Mouse (Mus musculus) spleen, adult 2 months (tissue): ENCODE data around the gene Uba3. TPM values are rescaled to one million over a fixed set of nuclear protein-coding genes. Genes with fewer than 3 reads are reported as not detected.

ENCODE experiments used
- DNase-seq, 2 experiments: peaks; one replicate each; pipeline versions ENCODE4 v3.0.0 to v3.0.0-alpha.2; 2012 to 2021; ENCODE audit warnings: low spot score in 2 of 2, low read depth in 1 of 2
- H3K27ac ChIP-seq: fragments of 200-500 bp; 2 replicates; pipeline ENCODE4 v1.5.1; 2012; ENCODE audit warnings: low read length, inconsistent platforms; ENCODE audit not compliant: insufficient read depth
- H3K27me3 ChIP-seq: fragments of 200-500 bp; 2 replicates; pipeline ENCODE4 v1.6.1; 2012; ENCODE audit warnings: mild to moderate bottlenecking, moderate library complexity, low read length, inconsistent platforms; ENCODE audit not compliant: control insufficient read depth, insufficient read depth
- H3K36me3 ChIP-seq: fragments of 200-500 bp; 2 replicates; pipeline ENCODE4 v1.6.1; 2012; ENCODE audit warnings: mild to moderate bottlenecking, low read length, inconsistent platforms; ENCODE audit not compliant: control insufficient read depth, insufficient read depth
- H3K4me1 ChIP-seq: fragments of 200-500 bp; 2 replicates; pipeline ENCODE4 v1.6.1; 2011; ENCODE audit warnings: inconsistent platforms; ENCODE audit not compliant: control insufficient read depth, insufficient read depth, insufficient read length
- H3K4me3 ChIP-seq: fragments of 200-500 bp; 2 replicates; pipeline ENCODE4 v1.5.1; 2011; ENCODE audit warnings: mild to moderate bottlenecking, inconsistent platforms; ENCODE audit not compliant: insufficient read depth, insufficient read length; ENCODE audit errors: extremely low read depth
- CTCF ChIP-seq: fragments of 200-500 bp; IDR thresholded peaks from 2 replicates; pipeline ENCODE4 v1.5.1; 2011; ENCODE audit warnings: mild to moderate bottlenecking, inconsistent platforms; ENCODE audit not compliant: insufficient read depth, insufficient read length, insufficient replicate concordance; ENCODE audit errors: extremely low read depth
- POLR2A ChIP-seq: fragments of 200-500 bp; IDR thresholded peaks from 2 replicates; pipeline ENCODE4 v1.6.1; 2011; ENCODE audit warnings: low read depth, low read length, inconsistent platforms
- WGBS: fragments of 180-500 bp; shearing (Covaris S2); methylation state at CpG from one replicate; pipeline ENCODE4 v1.1.7; 2018; 5-methylcytosine and 5-hydroxymethylcytosine counted together
- polyA plus RNA-seq: library from polyadenylated mRNA; depleted of rRNA; stranded (reverse); fragments of >200 nt; gene quantifications from 2 replicates; pipeline ENCODE4 v1.2.3, GENCODE M21; 2012

Uba3 gene
- polyA plus RNA-seq, 1 experiment = 4.0 TPM

GRCm38 (mm10) chr6:97223566-97223965 lies 18.1 kb upstream of the Uba3 start:
- H3K36me3 ChIP-seq = peaks cover 2% of the 10 kb centered on the region
- H3K27me3 ChIP-seq = no peaks in the 10 kb centered on the region
- peak overlapping the region; percentile 15; the same call in 1 of the 2 replicates for H3K27ac ChIP-seq
- WGBS = 48% methylated on average over 4 of the region's 4 CpGs
- peaks cover 24% of the 10 kb centered on the region; the same call in 1 of the 2 replicates for H3K4me1 ChIP-seq
- no peak overlapping the region for H3K4me3 ChIP-seq
- DNase-seq = no peak
- TF ChIP-seq POLR2A = no peak
- TF ChIP-seq CTCF = no peak

GRCm38 (mm10) chr6:97222931-97223467 lies 17.6 kb upstream of the Uba3 start:
- Histone ChIP-seq H3K27ac (peak overlapping the region; percentile 10; the same call in 1 of the 2 replicates), H3K4me3 (no peak overlapping the region), H3K36me3 (peaks cover 2% of the 10 kb centered on the region), H3K27me3 (no peaks in the 10 kb centered on the region), H3K4me1 (peaks cover 24% of the 10 kb centered on the region; the same call in 1 of the 2 replicates)
- no peak for DNase-seq
- WGBS = 6% methylated on average over 5 of the region's 5 CpGs
- TF ChIP-seq POLR2A (no peak), CTCF (no peak)

- Histone ChIP-seq H3K27ac (peak overlapping the region; percentile 82), H3K27me3 (no peaks in the 10 kb centered on the region), H3K4me3 (no peak overlapping the region), H3K4me1 (peaks cover 24% of the 10 kb centered on the region; the same call in 1 of the 2 replicates), H3K36me3 (peaks cover 2% of the 10 kb centered on the region)
- no peak for TF ChIP-seq POLR2A
- TF ChIP-seq CTCF = no peak
- no peak for DNase-seq
- WGBS = 25% methylated on average over 6 of the region's 6 CpGs
These were observed 16.9 kb upstream of the Uba3 start for GRCm38 (mm10) chr6:97222321-97222720.

GRCm38 (mm10) chr6:97221205-97222025 lies 16.0 kb upstream of the Uba3 start:
- Histone ChIP-seq H3K36me3 (peaks cover 2% of the 10 kb centered on the region), H3K27ac (peak overlapping the region; percentile 82), H3K27me3 (no peaks in the 10 kb centered on the region), H3K4me3 (no peak overlapping the region), H3K4me1 (peaks cover 24% of the 10 kb centered on the region; the same call in 1 of the 2 replicates)
- TF ChIP-seq POLR2A = no peak
- TF ChIP-seq CTCF = no peak
- WGBS = 34% methylated on average over 15 of the region's 15 CpGs
- no peak for DNase-seq

DNA sequence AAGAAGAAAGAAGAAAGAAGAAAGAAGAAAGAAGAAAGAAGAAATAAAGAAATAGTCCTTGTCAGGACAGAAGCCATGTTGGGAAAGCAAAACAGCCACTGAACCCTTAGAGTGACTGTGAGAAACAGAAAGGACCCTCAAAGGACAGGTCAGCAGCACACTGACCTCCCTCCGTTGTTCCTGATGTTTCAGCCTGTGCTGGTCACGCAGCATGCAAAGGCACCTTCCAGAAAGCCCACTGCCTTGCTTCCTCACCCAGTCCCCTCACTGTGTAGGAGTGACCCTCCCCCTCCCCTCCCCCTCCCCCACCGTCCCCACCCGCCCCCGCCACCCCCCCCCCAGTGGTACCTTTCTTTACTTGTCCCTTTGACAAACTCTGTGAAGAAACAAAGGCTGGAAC lies 15.2 kb upstream of the Uba3 start:
- no peak for DNase-seq
- H3K27me3 ChIP-seq = no peaks in the 10 kb centered on the region
- peaks cover 24% of the 10 kb centered on the region; the same call in 1 of the 2 replicates for H3K4me1 ChIP-seq
- no peaks in the 10 kb centered on the region; the same call in 1 of the 2 replicates for H3K36me3 ChIP-seq
- no peak overlapping the region for H3K27ac ChIP-seq
- TF ChIP-seq POLR2A = no peak
- no peak for TF ChIP-seq CTCF
- 89% methylated on average over 3 of the region's 5 CpGs for WGBS
- H3K4me3 ChIP-seq = no peak overlapping the region

- no peaks in the 10 kb centered on the region for H3K27me3 ChIP-seq
- H3K36me3 ChIP-seq = peaks cover 2% of the 10 kb centered on the region; the same call in 1 of the 2 replicates
- WGBS = 71% methylated on average over 4 of the region's 4 CpGs
- no peak overlapping the region for H3K4me3 ChIP-seq
- peaks cover 20% of the 10 kb centered on the region; the same call in 1 of the 2 replicates for H3K4me1 ChIP-seq
- DNase-seq = no peak
- no peak overlapping the region for H3K27ac ChIP-seq
- TF ChIP-seq CTCF (no peak), POLR2A (no peak)
These were observed 10.8 kb upstream of the Uba3 start for GRCm38 (mm10) chr6:97216154-97216821.

GRCm38 (mm10) chr6:97211981-97212380 lies 6.5 kb upstream of the Uba3 start:
- Histone ChIP-seq H3K4me3 (peak overlapping the region; percentile 61), H3K27ac (peak overlapping the region; percentile 71), H3K4me1 (peaks cover 15% of the 10 kb centered on the region; the same call in 1 of the 2 replicates), H3K27me3 (no peaks in the 10 kb centered on the region), H3K36me3 (peaks cover 2% of the 10 kb centered on the region; the same call in 1 of the 2 replicates)
- WGBS = 6% methylated on average over 12 of the region's 12 CpGs
- no peak for TF ChIP-seq CTCF
- no peak; the same call in 1 of the 2 replicates for TF ChIP-seq POLR2A
- peak in 1 of 2 experiments; percentile 25 for DNase-seq
